15 mouse cellular contexts compared by ENCODE assay signal in genomic region chr2:65119667-65120066, GRCm38 (mm10).
DNase-seq lines count a peak whose midpoint lies in the region; ATAC-seq and TF ChIP-seq lines count a peak whose summit lies in the region.
"Had no signal": no experiment of that assay in that cellular context is flagged by ENCODE, and none has a peak within 500 bp of the region (broad histone marks: within the 10 kb centered on the region; RNA-seq: fewer than 3 reads in every experiment).

No protein-coding gene starts in this region.

- H3K27ac ChIP-seq in hindbrain, postnatal 0 days, result no peak overlapping the region
- H3K27ac ChIP-seq in hindbrain, embryonic 11.5 days (ENCODE audit: low read depth, low read length), result no peak overlapping the region
- no peak overlapping the region; the same call in 1 of the 2 replicates for H3K27ac ChIP-seq in limb, embryonic 12.5 days
- H3K27ac ChIP-seq: hindbrain, embryonic 15.5 days; liver, embryonic 14.5 days had no signal

- no peaks in the 10 kb centered on the region for H3K36me3 ChIP-seq in hindbrain, postnatal 0 days (ENCODE audit: insufficient read depth, low read length)
- no peaks in the 10 kb centered on the region for H3K36me3 ChIP-seq in hindbrain, embryonic 11.5 days (ENCODE audit: control insufficient read depth, insufficient read depth, low read length)
- H3K36me3 ChIP-seq in limb, embryonic 12.5 days, result no peaks in the 10 kb centered on the region
- H3K36me3 ChIP-seq: hindbrain, embryonic 15.5 days had no signal

- 63% methylated on average over 8 of the region's 8 CpGs for WGBS in hindbrain, postnatal 0 days
- WGBS in hindbrain, embryonic 11.5 days, result 73% methylated on average over 8 of the region's 8 CpGs
- 54% methylated on average over 8 of the region's 8 CpGs for WGBS in limb, embryonic 12.5 days

- no peak for ATAC-seq in hindbrain, postnatal 0 days
- no peak for ATAC-seq in hindbrain, embryonic 11.5 days (ENCODE audit: low FRiP score)
- peak; percentile 56; the same call in 1 of the 2 replicates for ATAC-seq in limb, embryonic 12.5 days (ENCODE audit: insufficient number of reproducible peaks, insufficient read depth, low FRiP score, low TSS enrichment, low read depth)
- ATAC-seq: forebrain, embryonic 14.5 days had no signal

- H3K9me3 ChIP-seq in hindbrain, postnatal 0 days (ENCODE audit: low read length), result no peaks in the 10 kb centered on the region
- no peaks in the 10 kb centered on the region for H3K9me3 ChIP-seq in hindbrain, embryonic 11.5 days (ENCODE audit: control insufficient read depth, low read length)
- H3K9me3 ChIP-seq in limb, embryonic 12.5 days, result no peaks in the 10 kb centered on the region
- H3K9me3 ChIP-seq: hindbrain, embryonic 15.5 days; megakaryocyte, embryonic 14.5 days had no signal

- no peaks in the 10 kb centered on the region for H3K4me1 ChIP-seq in hindbrain, postnatal 0 days (ENCODE audit: insufficient read depth, low read length)
- H3K4me1 ChIP-seq in hindbrain, embryonic 11.5 days (replicated peaks; ENCODE audit: control insufficient read depth, insufficient read depth, low read length), result no peaks in the 10 kb centered on the region
- peaks cover 8% of the 10 kb centered on the region for H3K4me1 ChIP-seq in limb, embryonic 12.5 days (replicated peaks)
- H3K4me1 ChIP-seq: hindbrain, embryonic 15.5 days; megakaryocyte, embryonic 14.5 days had no signal

- peak; percentile 12 for DNase-seq in hindbrain, postnatal 0 days (ENCODE audit: low spot score)
- DNase-seq in hindbrain, embryonic 11.5 days (ENCODE audit: low spot score), result no peak
- peak; percentile 81 for DNase-seq in 3T3-L1 (ENCODE audit: low read depth, low spot score)
- DNase-seq in embryo, embryonic 10.5 days (ENCODE audit: low spot score), result peak; percentile 45
- no peak for DNase-seq in gastrocnemius, adult 18-20 months (ENCODE audit: low spot score)
- no peak for DNase-seq in spleen, postnatal 10 days (ENCODE audit: low spot score in 2 of 2)
- no peak for DNase-seq in right cerebral cortex, postnatal 36 days (ENCODE audit: low spot score in 2 of 2)
- DNase-seq: cerebellum, adult 9-10 months; gastrocnemius, postnatal 36 days; right cerebral cortex, postnatal 25 days had no signal

- no peaks in the 10 kb centered on the region for H3K27me3 ChIP-seq in hindbrain, postnatal 0 days (ENCODE audit: insufficient read depth, low read length)
- H3K27me3 ChIP-seq in hindbrain, embryonic 11.5 days (ENCODE audit: control insufficient read depth, insufficient read depth, low read length), result no peaks in the 10 kb centered on the region
- H3K27me3 ChIP-seq in limb, embryonic 12.5 days, result no peaks in the 10 kb centered on the region
- H3K27me3 ChIP-seq: hindbrain, embryonic 15.5 days; megakaryocyte, embryonic 14.5 days had no signal

- H3K9ac ChIP-seq in hindbrain, postnatal 0 days (replicated peaks; ENCODE audit: low read length), result no peak overlapping the region
- no peak overlapping the region for H3K9ac ChIP-seq in hindbrain, embryonic 11.5 days (ENCODE audit: low read depth, low read length)
- H3K9ac ChIP-seq in limb, embryonic 12.5 days (replicated peaks), result no peak overlapping the region
- H3K9ac ChIP-seq: hindbrain, embryonic 15.5 days; liver, embryonic 14.5 days had no signal

- no peak overlapping the region for H3K4me3 ChIP-seq in hindbrain, postnatal 0 days (ENCODE audit: low read length)
- no peak overlapping the region for H3K4me3 ChIP-seq in hindbrain, embryonic 11.5 days (ENCODE audit: low read depth, low read length)
- H3K4me3 ChIP-seq in limb, embryonic 12.5 days (replicated peaks), result no peak overlapping the region
- H3K4me3 ChIP-seq: hindbrain, embryonic 15.5 days; megakaryocyte, embryonic 14.5 days had no signal

- no peak for TF ChIP-seq CTCF in hindbrain, postnatal 0 days (IDR thresholded peaks at IDR 0.05; ENCODE audit: low read depth)

- no peak overlapping the region for H3K4me2 ChIP-seq in hindbrain, postnatal 0 days (ENCODE audit: low read depth, low read length)
- no peak overlapping the region for H3K4me2 ChIP-seq in hindbrain, embryonic 11.5 days (replicated peaks; ENCODE audit: low read depth, low read length)
- no peak overlapping the region for H3K4me2 ChIP-seq in limb, embryonic 12.5 days
- H3K4me2 ChIP-seq: hindbrain, embryonic 15.5 days had no signal

Comparison
In these comparisons a context has a peak if more than half of its experiments do, and no peak if none do; other contexts are left out.
1. DNase-seq: peak in hindbrain, postnatal 0 days (single experiment), 3T3-L1 (single experiment) and embryo, embryonic 10.5 days (single experiment); none in hindbrain, embryonic 11.5 days (single experiment), gastrocnemius, adult 18-20 months (single experiment), spleen, postnatal 10 days (0 of 2) and right cerebral cortex, postnatal 36 days (0 of 2).